Mouse (Mus musculus) frontal cortex, postnatal 10 days (tissue): ENCODE data around the gene Rpl23a.
"Not testable (repeated sequence)": the region's sequence is repeated elsewhere in the genome, so short reads cannot be mapped to it uniquely, and the experiment has no call there.

ENCODE experiments used
- DNase-seq, 2 experiments: peaks; one replicate each; pipeline ENCODE4 v3.0.0; 2022; ENCODE audit warnings: low spot score in 2 of 2, mixed read lengths in 1 of 2

The Rpl23a gene

DNA sequence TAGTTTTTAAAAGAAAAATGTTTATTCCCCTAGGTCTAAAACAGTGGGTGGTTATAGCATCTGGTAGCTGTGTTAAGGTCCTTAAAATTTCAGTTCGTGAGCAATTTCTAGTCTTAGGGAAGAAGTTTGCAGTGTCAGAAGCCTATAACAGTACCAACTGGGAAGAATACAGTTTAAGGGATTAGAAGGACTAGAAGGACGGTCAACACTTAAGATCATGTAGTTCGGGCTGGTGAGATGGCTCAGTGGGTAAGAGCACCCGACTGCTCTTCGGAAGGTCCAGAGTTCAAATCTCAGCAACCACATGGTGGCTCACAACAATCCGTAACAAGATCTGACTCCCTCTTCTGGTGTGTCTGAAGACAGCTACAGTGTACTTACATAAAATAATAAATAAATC, 1.3 kb upstream of the Rpl23a start:
- DNase-seq: not testable (repeated sequence)

DNA sequence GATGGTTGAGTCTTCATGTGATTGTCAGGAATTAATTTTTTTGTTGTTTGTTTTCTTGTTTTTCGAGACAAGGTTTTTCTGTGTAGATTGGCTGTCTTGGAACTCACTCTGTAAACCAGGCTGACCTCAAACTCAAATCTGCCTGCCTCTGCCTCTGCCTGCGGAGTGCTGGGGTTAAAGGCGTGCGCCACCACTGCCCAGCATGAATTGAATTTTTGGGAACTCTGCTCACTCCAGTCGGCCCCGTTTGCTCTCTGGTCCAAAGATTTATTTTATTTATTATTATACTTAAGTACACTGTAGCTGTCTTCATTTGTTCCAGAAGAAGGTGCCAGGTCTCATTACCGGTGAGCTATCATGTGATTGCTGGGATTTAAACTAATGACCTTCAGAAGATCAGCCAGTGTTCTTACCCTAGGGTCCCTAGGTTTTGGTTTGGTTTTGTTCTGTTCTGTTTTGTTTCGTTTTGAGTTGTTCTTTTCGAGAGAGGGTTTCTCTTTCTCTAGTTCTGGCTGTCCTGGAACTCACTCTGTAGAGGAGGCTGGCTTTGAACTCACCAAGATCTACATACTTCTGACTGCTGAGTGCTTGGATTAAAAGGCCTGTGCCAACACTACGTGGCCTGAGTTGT, 615 bp upstream of the Rpl23a start:
- DNase-seq: no peak

DNA sequence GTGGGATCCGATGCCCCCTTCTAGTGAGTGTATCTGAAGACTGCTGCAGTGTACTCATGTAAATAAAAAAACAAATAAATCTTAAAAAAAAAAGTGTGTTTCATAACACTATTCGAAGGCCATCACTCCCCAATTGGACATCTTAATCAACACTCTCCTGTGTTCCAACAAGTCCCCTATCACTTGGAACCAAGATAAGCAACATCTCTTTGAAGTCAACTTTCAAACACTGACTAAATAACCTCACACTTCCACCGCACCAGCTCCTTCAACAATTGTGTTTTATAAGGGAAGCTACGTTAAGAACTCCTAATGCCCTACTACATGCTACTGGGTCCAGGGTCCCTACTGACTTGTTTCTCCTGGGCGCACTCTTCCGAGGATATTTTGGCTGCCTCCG, 934 bp downstream of the Rpl23a start:
- DNase-seq: no peak

DNA sequence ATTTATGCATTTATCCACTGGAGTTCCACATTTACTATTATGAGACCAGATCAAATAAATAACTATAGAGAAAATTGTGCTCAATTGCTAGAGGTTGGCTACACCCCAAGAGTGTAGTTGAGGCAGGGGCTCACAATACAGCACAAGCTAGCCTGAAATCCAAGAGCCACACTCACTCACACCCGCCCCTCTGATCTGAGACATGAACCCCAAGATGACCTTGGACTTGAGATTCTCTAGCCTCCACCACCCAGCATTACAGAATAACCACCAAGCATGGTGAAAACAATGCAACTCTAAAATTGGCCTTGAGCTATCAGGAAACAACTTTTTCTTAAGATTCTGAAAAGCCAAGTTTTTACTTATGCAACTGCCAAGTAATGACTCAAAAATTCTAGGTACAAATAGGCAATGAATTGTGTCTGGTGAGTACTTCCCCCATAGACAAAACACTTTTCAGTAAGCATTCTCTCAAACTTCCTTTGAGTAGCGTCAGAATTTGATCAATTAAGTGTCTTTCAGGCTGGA, 1.5 kb downstream of the Rpl23a start:
- no peak for DNase-seq

DNA sequence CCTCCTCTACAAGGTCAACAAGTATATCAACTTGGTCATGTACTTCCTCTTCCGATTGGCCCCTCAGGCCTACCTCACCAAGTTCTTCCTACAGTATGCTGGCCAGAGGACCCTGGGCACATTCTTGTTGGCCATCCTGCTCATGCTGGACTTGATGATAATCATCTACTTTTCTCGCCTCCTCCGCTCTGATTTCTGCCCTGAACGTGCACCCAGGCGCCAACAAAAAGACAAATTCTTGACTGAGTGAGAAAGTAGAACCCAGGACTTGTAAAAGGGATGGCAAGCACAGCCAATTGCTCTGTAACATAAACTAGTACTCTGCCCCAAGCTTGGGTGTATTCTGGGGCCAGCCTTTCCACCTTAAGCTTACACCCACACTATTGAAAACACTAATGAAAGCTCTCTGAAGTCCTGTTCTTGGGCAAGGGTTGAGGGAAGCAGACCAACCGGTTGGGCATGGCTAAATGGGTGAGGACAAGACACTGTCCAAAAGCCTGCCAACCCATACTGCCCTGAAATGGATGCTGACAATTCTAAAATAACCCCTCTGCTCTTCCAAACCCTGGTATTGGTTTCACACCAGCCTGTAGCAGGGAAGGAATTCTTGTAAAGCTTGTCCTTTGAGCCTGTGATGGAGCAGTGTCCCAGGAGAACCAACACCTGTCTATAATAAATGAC, 3.2 kb downstream of the Rpl23a start:
- no peak for DNase-seq

DNA sequence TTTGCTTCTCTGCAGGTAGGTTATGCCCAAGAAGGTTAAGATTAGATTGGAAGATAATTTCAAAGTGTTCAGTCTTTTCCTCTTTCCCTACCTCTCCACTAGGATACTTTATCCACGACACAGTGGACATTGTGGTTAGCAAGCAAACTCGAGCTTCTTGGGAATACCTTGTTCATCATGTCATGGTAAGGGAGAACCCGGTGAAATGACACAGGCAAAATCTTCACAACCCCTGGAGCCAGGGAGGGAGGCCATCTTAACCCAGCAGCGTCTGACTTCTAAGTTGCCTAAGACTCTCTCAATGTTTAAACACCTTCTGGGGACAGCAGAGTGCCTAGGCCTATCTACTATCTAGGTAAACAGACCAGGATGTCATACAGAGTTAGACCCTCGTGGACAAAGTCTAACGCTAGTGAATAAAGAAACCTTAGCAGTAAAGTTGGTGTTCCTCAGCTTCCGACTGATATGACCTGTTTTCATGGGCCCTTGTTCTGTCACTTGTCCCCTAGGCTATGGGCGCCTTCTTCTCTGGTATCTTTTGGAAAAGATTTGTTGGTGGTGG, 3.9 kb downstream of the Rpl23a start:
- no peak for DNase-seq

DNA sequence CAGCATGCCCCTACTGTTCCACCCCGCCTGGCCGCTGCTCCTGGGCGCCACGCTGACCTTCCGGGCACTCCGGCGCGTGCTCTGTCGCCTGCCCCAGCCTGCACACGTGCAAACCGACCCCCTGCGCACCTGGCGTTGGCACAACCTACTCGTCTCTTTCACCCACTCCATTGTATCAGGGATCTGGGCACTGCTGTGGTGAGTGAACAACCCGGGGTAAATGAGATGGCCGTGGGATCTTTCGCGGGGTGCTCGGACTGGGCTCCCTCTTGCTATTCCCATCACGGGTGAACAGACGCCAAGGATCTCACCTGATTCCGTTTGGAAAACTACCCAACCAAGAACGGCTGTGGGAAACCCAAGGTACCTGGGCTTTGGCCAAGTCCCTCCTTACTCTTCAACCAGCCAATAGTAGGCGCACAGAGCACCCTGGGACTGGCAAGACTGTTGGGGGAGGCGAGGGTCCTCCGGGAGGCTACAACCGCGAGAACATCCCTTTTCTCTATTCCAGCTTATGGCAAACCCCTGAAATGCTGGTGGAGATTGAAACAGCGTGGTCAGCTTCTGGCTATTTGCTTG, 4.4 kb downstream of the Rpl23a start:
- DNase-seq: peak in 1 of 2 experiments; percentile 68

DNA sequence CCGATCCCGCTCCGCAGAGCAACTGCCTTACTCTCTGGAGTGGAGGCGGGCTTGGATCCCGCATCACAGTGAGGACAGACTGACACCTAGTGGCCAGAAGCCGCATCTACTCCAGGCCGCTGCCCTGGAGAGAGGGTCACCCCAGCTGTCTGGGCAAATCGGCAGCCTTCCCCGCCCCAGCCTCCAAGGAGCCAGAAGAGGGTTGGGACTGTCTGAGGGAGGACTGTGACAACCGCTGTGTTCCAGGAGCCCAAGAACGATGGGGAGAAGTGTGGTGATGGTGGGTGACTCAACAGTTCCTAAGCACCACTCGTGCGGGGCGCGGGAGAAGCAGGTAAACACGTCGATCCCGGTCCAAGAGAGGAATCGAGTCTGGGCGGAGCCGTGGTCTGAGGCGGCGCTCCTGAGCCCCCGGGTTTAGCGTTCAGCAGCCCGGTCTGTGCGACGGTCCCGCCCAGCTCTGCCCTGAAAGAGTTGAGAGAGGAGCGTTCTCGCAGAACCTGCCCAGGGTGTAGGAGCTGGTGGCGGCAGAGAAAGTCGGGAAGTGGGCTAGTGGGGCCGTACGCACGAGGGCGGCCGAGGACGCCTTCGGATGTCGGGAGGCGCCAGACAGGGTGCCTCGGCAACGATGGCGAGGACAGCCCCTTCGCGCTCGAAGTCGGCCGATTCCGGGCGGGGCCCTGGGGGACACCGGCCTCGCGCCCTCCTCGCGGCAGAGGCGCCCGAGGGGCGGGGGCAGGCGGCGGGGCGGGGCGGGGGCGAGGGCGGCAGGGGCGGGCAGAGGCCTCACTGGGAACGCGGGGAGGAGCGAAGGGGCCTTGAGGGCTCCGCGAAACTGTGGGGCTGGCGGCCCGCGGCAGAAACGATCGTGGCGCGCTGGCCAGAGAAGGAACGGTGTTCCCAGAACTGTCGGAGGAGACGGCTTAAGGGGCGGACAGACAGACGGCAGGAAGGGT, 5.2 kb downstream of the Rpl23a start:
- peak; percentile 88 to 92 for DNase-seq

DNA sequence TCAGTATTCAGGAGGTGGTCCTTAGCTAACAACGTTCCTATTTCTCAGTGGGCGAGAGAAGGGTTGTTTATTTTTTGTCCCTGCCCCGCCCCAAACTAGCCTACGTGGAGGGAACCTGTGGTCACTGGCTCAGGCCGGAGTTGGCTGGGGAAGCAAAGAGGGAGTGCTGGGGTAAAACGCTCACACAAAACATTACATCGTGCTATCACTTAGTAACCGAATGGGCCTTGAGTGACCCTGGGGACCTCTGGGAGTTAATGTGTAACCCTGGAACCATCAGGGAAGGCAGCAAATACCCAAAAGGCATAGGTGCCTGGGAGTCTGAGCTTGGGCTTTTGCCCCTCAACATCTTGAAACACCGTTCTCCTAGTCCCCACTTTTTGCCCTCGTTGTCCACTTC, 5.9 kb downstream of the Rpl23a start:
- DNase-seq: no peak

DNA sequence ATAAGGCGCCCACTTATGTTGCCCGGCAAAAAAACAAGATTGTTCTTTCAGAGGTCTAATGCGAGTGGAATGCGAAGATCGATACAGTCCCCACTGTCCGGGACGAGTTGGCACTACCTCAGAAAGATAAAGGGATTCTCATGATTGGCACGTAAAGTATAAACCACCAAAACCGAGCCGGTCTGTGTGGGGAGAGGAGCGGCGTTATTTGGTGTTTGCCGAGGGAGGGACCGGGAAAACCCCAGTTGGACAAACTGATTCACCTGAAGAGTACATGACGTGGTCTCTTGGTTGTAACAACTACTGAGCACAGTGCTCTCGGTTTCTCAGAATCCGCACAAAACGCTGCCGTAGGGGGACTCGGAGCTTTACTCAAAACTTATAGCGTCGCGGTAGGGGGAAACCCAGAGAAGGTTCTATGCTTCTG, 6.5 kb downstream of the Rpl23a start:
- no peak for DNase-seq

DNA sequence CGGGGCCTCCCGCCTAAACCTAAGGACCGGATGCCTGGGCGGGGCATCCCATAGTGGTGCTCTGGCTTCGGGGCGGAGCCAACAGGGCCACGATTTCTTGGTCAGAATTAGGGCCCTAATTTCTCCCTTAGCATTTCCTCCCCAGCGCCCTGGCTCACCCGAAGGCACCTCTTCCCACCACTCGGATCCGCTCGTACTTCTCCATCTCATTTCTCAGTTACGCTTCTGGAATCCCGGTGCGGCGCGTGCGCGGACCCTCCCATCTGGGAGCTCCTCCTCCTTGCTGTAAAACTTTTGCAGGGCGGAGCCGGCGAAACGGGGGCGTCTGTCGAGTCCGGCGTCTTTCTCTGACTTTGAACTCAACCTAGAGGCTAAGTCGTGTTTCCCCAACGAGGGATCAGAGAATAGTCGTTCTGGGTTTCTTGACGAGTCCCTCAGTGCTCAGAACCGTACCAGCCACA, 7.0 kb downstream of the Rpl23a start, which contains the start of the genes Nek8 and Tlcd1:
Gene Nek8 (minus strand): TSS at position 274 of the 461 bp plus-strand sequence.
Gene Tlcd1 (plus strand): TSS at position 310 of the 461 bp plus-strand sequence.
- DNase-seq: peak in 1 of 2 experiments; percentile 82

DNA sequence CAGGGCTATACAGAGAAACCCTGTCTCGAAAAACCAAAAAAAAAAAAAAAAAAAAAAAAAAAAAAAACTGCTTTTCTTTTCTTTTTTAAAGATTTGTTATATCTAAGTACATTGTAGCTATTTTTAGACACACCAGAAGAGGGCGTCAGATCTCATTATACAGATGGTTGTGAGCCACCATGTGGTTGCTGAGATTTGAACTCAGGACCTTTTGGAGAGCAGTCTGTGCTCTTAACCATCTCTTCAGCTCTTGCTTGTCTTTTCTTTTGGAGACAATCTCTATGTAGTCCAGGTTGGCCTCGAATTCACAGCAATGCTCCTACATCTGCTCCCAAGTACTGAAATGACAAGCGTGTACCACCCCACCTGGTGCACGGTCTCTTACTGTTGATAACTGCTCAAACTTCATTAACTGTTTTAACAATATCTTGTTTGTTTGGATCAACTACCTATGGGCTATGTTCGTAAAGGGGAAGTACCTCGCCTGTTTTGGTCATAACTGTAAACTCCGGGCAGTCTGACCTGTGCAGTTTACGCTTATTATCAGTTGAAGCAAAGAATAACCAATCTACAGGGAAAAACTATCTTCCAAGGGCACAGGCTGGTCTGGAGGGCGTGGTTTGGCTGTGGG, 7.5 kb downstream of the Rpl23a start:
- DNase-seq: no peak

DNA sequence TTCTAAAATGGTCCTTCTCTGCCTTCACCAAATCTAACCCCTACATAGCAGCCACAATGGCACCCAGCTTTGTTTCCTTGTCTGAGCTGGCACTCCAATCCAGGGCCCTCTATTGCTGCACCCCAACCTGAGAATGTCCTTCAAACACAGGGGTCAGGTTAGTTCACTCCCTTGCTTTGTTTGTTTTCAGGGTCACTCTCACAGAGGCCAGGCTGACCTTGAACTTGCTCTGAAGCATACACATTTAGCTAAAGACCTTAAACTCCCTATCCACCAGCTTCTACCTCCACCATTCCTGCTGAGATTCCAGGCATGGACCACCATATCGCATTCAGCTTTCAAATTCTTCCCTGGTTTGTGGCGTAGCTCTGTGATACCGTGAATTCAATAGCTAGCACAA, 8.9 kb downstream of the Rpl23a start:
- no peak for DNase-seq

DNA sequence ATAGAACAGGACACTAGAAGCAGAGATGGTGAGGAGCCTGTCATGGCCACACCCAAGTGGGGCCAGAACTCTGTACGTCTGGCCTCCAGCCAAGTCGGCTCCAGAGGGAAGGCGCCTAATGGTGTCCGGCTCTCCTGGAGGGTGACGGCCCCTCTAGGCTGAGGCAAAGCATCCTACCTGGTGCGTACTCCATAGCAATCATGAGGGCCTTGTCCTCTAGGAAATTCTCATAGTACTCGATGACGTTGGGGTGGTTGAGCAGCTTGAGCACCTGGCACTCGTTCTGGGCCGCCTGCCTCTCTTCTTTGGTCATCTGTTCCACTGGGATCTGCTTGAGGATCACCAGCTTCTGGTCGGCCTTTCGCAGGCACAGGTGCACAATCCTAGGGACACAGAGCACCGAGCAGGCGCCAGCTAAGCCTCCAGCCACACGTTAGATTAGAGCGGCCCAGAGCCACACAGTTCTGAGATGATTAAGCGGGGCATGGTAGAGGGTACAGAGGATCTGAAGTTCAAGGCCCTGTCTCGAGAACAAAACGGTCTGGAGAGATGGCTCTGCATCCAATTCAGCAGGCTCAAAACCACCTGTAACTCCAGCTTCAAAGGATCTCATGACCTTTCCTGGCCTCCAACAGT, 10.5 kb downstream of the Rpl23a start:
- no peak for DNase-seq

DNA sequence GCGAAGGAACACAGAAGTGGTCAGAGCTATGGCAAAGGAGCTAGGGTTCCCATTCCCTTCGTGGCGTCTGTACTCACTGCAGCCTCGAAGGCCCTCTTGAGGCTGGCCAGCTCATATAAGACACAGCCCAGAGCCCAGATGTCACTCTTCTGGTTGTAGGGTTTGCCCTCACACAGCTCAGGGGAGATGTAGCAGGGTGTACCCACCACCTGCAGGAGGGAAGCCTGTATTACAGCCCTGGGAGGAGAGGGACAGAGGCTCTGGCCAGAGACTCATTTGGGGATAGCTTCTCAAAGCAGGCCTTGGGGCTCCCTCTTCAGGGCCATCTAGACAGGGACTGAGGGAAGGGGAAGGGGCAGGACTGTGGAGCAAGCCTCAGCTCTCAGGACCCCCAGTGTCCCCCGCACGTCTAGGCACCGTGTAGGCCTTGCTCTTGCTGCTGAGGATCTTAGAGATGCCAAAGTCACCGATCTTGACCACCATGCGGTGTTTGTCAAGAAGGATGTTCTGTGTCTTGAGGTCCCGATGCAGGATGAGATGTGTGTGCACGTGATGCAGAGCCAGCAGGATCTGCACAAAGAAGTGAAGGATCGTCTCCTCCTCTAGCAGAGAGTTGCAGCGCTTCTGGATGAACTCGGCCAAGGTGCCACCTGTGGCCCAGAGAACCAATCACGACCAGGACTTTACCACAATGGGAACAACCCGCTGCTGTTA, 11.2 kb downstream of the Rpl23a start:
- DNase-seq: no peak

DNA sequence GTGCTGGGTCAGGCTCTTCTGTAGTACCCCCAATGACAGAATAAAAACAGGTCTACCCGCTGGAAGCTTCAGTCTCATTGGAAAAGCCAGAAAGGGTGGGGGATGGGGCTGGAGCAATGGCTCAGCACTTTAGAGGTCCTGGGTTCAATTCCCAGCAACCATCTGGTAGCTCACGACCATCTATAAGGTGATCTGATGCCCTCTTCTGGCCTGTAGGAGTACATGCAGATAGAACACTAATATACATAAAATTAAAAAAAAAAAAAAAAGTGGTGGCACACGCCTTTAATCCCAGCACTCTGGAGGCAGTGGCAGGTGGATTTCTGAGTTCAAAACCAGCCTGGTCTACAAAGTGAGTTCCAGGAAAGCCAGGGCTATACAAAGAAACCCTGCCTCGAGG, 12.1 kb downstream of the Rpl23a start:
- DNase-seq: no peak

DNA sequence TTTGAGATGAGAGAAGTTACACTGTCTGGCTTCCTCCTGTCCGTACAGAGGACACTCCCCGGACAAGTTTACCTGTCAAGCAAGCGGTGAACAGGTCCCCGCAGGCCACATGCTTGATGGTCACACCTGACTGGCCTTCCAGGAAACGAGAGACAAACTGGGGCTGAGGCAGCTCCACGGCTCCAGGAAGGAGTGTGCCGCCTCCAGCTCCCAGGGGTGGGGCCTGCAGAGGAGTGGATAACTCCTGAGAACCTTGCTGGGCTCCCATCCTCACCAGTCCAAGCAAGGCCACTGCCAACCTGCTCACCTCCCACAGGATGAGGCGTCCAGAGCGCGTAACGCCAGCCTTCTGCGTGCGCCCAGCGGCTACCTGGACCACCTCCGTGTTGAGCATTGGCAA, 13.1 kb downstream of the Rpl23a start:
- DNase-seq: no peak

DNA sequence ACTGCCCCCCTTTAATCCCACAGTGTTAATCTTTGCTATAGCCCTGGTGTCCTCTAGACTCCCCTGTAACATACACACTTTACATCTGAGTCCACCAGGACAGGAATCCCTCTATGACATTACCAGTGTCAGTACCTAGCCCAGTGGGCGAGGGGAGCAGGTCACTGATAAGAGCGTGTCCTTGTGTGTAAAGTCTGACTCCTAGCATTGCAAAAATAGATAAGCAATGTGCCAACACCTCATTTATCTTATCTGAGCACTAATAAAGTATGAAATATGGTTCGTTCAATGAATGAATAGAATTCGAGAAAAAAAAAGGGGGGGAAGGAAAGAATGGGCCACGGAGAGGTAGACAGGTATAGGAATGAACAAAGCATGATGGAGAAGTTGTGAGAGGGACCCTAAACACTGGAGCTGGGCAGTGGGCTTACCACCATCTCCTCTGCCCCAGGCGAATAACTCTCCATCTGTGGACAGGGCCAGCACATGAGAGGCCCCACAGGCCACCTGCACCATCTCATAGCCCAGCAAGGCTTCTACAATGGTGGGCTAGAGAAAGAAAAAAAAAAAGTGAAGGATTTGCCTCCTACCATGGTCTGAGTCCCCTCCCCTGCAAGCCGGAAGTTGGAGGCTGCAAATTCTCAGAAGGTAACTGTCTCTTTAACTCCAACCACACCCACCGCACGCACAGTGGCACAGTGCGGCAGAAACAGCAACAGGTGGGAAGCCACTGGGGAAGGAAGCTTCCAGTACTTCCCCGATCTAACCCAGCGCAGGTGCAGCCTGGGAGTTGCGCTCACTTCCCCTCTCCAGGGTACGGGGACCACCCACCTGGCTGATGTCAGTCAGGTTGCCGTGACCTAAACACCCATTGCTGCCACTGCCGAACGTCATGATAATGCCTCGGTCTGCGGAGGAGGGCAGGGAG, 14.6 kb downstream of the Rpl23a start:
- DNase-seq: no peak
